Mouse (Mus musculus) midbrain, embryonic 13.5 days (tissue): ENCODE measurements around the gene Erc1. TPM values are rescaled to one million over a fixed set of nuclear protein-coding genes. Genes with fewer than 3 reads are reported as not detected.

ENCODE experiments used
- ATAC-seq: fragments of 200-750 bp; cut with Nextera tagmentation; 2 replicates; pipeline ENCODE4 v1.8.0; 2017; ENCODE audit warnings: mild to moderate bottlenecking, moderate TSS enrichment, moderate library complexity
- H3K27ac ChIP-seq: fragments of 300-500 bp; sonication (generic); 2 replicates; pipeline ENCODE4 v1.5.1; 2015; ENCODE audit warnings: inconsistent platforms, mild to moderate bottlenecking, moderate library complexity
- H3K27me3 ChIP-seq: fragments of 300-500 bp; sonication (generic); 2 replicates; pipeline ENCODE4 v1.6.1; 2015; ENCODE audit warnings: mild to moderate bottlenecking, inconsistent platforms
- H3K36me3 ChIP-seq: fragments of 300-500 bp; sonication (generic); 2 replicates; pipeline ENCODE4 v1.6.1; 2015; ENCODE audit warnings: mild to moderate bottlenecking, inconsistent platforms
- H3K4me1 ChIP-seq: fragments of 300-500 bp; sonication (generic); replicated peaks from 2 replicates; pipeline ENCODE4 v1.6.1; 2015; ENCODE audit warnings: inconsistent platforms
- H3K4me2 ChIP-seq: fragments of 300-500 bp; sonication (generic); replicated peaks from 2 replicates; pipeline ENCODE4 v1.6.1; 2015; ENCODE audit warnings: moderate library complexity, mild to moderate bottlenecking, inconsistent platforms
- H3K4me3 ChIP-seq: fragments of 300-500 bp; sonication (generic); replicated peaks from 2 replicates; pipeline ENCODE4 v1.5.1; 2015; ENCODE audit warnings: mild to moderate bottlenecking, inconsistent platforms
- H3K9ac ChIP-seq: fragments of 300-500 bp; sonication (generic); replicated peaks from 2 replicates; pipeline ENCODE4 v1.6.1; 2015; ENCODE audit warnings: mild to moderate bottlenecking, inconsistent platforms
- H3K9me3 ChIP-seq: fragments of 300-500 bp; sonication (generic); 2 replicates; pipeline ENCODE4 v1.6.1; 2016; ENCODE audit warnings: mild to moderate bottlenecking, inconsistent platforms
- WGBS: fragments of 180-500 bp; shearing (Covaris S2); methylation state at CpG from one replicate; pipeline ENCODE4 v1.1.7; 2015; 5-methylcytosine and 5-hydroxymethylcytosine counted together
- polyA plus RNA-seq: library from polyadenylated mRNA; unstranded; fragments of >200 nt; fragmentation: Nextera tagmentation; extraction: Ambion mirVana; gene quantifications from 2 replicates; pipeline ENCODE4 v1.2.1, GENCODE M21; 2015

Erc1 gene
- 39.9 and 40.5 TPM in 2 replicates for polyA plus RNA-seq

DNA sequence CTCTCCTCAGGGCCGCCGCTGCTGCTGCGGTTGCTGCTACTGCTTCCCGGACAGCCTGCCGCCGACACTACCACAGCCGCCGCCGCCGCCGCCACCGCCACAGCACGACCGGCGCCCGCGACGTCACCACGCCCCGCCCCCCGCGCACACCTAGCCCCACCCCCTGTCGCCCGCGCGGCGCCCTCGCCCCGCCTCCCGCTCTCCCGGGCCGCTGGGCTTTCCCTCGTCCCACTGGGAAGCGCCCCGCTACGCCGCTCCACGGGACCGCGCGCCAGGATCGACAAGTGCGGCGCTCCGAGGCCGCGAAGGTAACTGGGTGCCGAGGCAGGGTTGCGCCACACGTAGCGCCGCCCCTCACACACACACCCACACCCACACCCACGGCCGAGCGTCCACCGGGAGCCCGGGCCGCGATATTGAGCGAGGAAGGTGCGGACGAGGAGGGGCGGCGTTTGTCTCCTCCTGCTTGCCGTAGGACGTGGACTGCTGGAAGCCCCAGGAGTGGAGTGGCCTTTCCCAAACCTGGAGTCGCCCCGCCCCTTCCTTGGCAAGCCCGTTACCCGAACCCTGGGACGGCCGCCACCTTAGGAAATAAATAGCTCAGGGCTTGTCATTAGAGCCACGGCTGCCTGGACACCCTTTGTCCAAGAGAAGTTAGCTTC, at the start of gene Erc1:
Erc1 (minus strand) TSS at position 134 of the 662 bp plus-strand sequence.
- peak; percentile 96 for ATAC-seq
- under 1% methylated on average over 61 of the region's 73 CpGs for WGBS

DNA sequence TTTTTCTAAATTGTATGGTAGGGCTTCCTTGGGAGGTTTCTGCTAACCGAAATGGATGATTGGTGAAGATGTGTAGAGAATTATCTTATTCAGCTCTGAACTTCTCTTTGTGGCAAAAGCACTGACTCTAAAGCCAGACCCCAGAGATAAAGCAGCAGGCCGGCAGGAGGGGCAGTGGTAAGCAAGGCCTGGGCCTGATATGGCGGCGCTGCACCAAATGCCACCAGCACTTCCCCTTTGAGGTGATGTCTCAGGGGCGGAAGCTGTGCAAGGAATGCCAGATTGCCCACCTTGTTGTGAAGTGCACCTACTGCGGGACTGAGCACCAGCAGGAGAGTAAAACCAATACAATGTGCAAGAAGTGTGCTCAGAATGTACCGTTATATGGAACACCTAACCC, 44.7 kb upstream of the Erc1 start:
- Histone ChIP-seq H3K36me3 (no peaks in the 10 kb centered on the region), H3K9ac (no peak overlapping the region), H3K27me3 (0 out of 2 replicates have a peak, but pooled peaks cover 3% of the 10 kb centered on the region), H3K4me3 (no peak overlapping the region), H3K4me2 (no peak overlapping the region), H3K9me3 (no peaks in the 10 kb centered on the region), H3K27ac (no peak overlapping the region), H3K4me1 (no peaks in the 10 kb centered on the region)
- no peak for ATAC-seq
- 89% methylated on average over 7 of the region's 7 CpGs for WGBS

More for the DNA sequence above, at the start of gene Erc1:
- Histone ChIP-seq H3K4me1 (peaks cover 25% of the 10 kb centered on the region), H3K9me3 (no peaks in the 10 kb centered on the region), H3K36me3 (no peaks in the 10 kb centered on the region), H3K4me3 (peak within 1 kb of the TSS; percentile 67), H3K27ac (peak within 1 kb of the TSS; percentile 97), H3K27me3 (no peaks in the 10 kb centered on the region), H3K9ac (peak within 1 kb of the TSS; percentile 82), H3K4me2 (peak within 1 kb of the TSS; percentile 72)

DNA sequence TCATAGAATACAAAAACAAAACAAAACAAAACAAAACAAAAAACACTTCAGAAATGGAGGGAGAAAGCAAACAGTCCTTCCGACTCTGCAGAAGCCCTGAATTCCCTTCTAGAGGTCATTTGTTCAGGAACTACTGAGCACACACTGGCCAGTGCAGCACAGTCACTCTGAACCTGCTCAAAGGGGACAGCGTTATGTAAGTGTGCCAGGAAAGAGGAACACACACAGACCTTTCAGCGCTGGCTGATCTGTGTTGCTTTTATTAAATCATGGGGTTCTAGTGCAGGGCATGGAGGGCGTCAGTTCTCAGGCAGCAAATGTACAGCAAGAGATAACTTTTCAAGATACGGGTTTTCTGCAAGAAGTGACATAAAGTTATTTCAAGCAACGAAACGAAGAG, 35.2 kb upstream of the Erc1 start:
- ATAC-seq, result no peak
- Histone ChIP-seq H3K4me3 (no peak overlapping the region), H3K4me2 (no peak overlapping the region), H3K9ac (no peak overlapping the region), H3K9me3 (no peaks in the 10 kb centered on the region), H3K27me3 (no peaks in the 10 kb centered on the region), H3K27ac (no peak overlapping the region), H3K36me3 (no peaks in the 10 kb centered on the region), H3K4me1 (no peaks in the 10 kb centered on the region)
- WGBS, result 85% methylated on average over 7 of the region's 7 CpGs

DNA sequence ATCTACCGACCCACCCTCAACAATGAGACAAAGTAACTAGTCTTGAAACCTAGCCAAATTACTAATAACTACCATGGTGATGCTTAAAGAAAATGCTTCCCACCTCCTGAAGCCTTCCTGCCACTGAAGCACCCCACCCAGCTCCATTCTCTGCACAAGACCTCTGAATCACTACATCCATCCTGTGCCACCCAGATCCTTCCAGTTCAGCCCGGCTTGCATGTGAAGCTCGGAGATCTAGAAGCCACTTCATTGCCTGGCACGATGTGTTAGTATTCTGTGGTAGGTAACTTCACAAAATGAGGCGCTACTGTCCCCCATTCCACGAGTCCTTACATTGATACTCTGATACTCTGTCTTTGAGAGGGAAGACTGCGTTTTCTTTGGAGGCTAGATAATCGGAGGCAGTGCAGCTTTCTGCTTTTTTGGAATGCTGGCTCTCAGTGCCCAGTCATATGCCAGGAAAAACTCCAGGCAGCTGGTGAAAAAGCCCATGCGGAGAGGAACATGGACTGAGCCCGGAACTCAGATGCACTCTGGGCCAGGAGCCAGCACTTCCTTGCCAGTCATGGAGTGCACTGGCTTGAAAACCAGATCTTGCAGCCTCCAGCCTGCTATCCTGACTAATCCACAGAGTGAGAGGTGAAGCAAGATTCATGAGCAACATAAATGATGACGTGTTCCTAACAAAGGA, 16.5 kb upstream of the Erc1 start:
- no peak overlapping the region for H3K4me3 ChIP-seq
- no peaks in the 10 kb centered on the region for H3K9me3 ChIP-seq
- no peaks in the 10 kb centered on the region for H3K27me3 ChIP-seq
- no peaks in the 10 kb centered on the region for H3K36me3 ChIP-seq
- ATAC-seq, result no peak
- no peak overlapping the region for H3K27ac ChIP-seq
- 0 out of 2 replicates have a peak, but pooled peaks cover 2% of the 10 kb centered on the region for H3K4me1 ChIP-seq
- no peak overlapping the region for H3K9ac ChIP-seq
- no peak overlapping the region for H3K4me2 ChIP-seq
- WGBS, result 92% methylated on average over 11 of the region's 11 CpGs

DNA sequence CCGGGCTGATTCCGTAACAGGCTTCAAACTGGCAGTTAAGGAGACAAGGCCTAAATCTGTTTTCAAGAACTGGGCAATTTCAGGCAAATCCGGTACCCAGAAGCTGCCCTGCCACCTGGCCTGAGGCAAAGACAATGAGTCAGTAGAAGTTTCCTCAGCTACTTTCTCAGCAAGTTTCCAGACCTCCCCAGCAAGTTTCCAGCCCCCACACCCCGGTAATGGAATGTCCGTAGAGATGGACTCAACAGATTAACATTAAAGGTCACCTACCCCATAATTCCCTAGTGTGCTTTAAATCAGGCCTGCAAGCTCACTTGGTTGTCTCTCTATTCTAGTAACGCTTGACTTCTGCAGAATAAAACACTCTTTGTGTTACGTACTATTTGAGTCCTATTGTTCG, 13.6 kb upstream of the Erc1 start:
- WGBS, result 30% methylated on average over 8 of the region's 8 CpGs

DNA sequence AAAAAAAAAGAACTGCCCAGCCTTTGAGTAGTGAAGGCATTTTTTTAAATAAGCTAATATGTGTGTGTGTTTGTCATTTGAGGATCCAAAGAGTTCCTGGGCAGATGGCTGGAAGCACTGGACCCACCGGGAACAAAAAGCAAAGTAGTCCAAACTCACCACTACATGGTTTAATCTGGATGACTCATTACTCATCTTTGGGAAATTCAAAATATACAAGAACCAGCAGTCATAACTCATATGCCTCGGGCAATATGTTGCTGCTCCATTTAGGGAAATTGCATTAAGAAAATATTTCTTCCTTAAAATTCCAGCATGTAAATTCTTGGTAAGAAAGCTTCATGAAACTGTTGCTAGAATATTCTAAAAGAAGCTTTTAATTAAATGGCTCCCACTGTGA, 12.3 kb upstream of the Erc1 start:
- 95% methylated on average over 2 of the region's 2 CpGs for WGBS
- ATAC-seq, result no peak
- H3K27ac ChIP-seq, result no peak overlapping the region

More for the DNA sequence above, 13.6 kb upstream of the Erc1 start:
- Histone ChIP-seq H3K9me3 (no peaks in the 10 kb centered on the region), H3K36me3 (no peaks in the 10 kb centered on the region), H3K4me1 (0 out of 2 replicates have a peak, but pooled peaks cover 2% of the 10 kb centered on the region), H3K27ac (no peak overlapping the region), H3K4me2 (no peak overlapping the region), H3K4me3 (no peak overlapping the region), H3K9ac (no peak overlapping the region), H3K27me3 (no peaks in the 10 kb centered on the region)
- ATAC-seq, result no peak

DNA sequence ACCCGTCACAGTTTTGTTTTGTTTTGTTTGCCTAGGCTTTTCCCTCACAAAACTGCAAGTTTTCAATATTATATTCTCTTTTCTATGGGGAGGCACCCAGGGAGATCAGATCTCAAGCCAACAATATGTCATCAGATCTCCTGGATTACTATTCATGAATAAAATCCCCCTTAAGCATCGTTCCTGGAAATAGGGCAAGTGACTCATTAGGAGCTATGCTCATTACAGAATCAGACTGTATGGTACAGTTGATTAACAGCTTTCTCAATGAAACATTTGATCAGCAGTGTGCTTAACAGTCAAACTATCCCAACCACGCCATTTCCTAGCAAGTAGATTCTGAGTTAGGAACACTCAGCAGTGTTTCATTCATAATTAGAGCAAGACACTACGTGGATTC, 7.5 kb upstream of the Erc1 start:
- no peaks in the 10 kb centered on the region for H3K4me1 ChIP-seq
- no peak overlapping the region for H3K9ac ChIP-seq
- H3K4me2 ChIP-seq, result no peak overlapping the region
- no peaks in the 10 kb centered on the region for H3K27me3 ChIP-seq
- H3K36me3 ChIP-seq, result no peaks in the 10 kb centered on the region
- H3K27ac ChIP-seq, result no peak overlapping the region
- H3K9me3 ChIP-seq, result no peaks in the 10 kb centered on the region
- ATAC-seq, result no peak
- H3K4me3 ChIP-seq, result no peak overlapping the region
- 83% methylated on average over 4 of the region's 4 CpGs for WGBS

More for the DNA sequence above, 12.3 kb upstream of the Erc1 start:
- no peak overlapping the region for H3K4me3 ChIP-seq
- H3K9ac ChIP-seq, result no peak overlapping the region
- H3K9me3 ChIP-seq, result no peaks in the 10 kb centered on the region
- H3K27me3 ChIP-seq, result no peaks in the 10 kb centered on the region
- no peaks in the 10 kb centered on the region for H3K36me3 ChIP-seq
- no peak overlapping the region for H3K4me2 ChIP-seq
- H3K4me1 ChIP-seq, result 0 out of 2 replicates have a peak, but pooled peaks cover 2% of the 10 kb centered on the region

DNA sequence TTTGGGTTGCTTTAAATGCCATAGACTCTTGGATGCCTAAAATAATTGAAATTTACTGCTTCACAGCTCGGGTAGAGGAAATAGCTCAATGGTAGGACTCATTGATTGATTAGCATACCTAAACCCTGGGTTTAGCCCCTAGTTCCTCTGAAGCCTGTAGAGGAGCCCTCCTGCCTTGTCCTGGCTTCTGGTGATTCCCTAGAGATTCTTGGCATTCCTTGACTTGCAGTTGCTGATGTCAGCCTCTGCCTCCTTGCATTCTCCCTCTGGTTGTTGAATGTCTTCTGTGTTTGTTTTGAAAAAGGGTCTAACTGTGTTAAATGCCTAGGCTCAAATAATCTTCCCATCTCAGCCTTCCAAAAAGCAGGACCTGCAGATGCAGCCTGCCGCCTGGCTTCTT, 6.2 kb upstream of the Erc1 start:
- Histone ChIP-seq H3K9ac (no peak overlapping the region), H3K4me1 (peaks cover 9% of the 10 kb centered on the region), H3K27ac (no peak overlapping the region), H3K27me3 (no peaks in the 10 kb centered on the region), H3K9me3 (no peaks in the 10 kb centered on the region), H3K4me3 (no peak overlapping the region), H3K36me3 (no peaks in the 10 kb centered on the region), H3K4me2 (no peak overlapping the region)
- 58% methylated on average over 2 of the region's 2 CpGs for WGBS
- no peak for ATAC-seq

DNA sequence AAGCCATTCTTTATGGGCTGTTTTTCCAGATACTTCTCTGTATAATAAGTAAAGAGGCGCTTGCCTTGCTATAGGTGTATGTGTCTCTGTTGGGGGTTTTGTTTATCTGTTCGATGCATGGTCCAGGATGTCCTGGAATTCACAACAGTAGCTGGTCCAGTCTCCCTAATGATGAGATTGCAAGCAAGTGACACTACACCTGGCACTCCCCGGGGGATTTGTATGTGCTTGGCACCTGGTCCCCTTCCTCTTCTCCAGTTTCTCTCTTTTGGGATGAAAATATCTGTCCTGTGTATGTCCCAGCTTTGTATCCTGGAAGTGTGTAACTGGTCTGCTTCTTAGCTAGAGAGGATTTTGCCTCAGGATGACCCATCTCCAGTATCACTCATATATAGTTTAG, 1.9 kb upstream of the Erc1 start:
- no peak overlapping the region; the same call in 1 of the 2 replicates for H3K9ac ChIP-seq
- H3K27ac ChIP-seq, result no peak overlapping the region
- H3K27me3 ChIP-seq, result no peaks in the 10 kb centered on the region
- H3K4me3 ChIP-seq, result no peak overlapping the region
- H3K4me2 ChIP-seq, result no peak overlapping the region
- 96% methylated on average over 3 of the region's 3 CpGs for WGBS
- no peaks in the 10 kb centered on the region for H3K9me3 ChIP-seq
- H3K36me3 ChIP-seq, result no peaks in the 10 kb centered on the region
- peaks cover 25% of the 10 kb centered on the region for H3K4me1 ChIP-seq
- no peak for ATAC-seq

DNA sequence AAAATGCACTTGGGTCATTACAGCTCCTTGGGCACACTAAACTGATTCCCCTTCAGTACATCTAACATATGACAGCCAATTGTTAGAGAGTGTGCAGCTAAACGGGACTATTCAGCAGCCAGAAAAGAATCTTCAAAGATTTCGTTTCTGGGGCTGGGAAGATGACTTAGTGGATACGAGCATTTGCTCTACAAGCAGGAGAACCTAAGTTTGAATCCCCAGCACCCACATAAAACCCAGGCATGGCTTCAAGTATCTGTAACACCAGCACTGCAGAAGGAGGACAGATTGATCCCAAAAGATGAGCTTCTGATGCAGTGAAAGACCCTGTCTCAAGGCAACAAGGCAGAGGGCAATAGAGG, 1.4 kb upstream of the Erc1 start:
- H3K4me2 ChIP-seq, result peak overlapping the region; percentile 72
- H3K9me3 ChIP-seq, result no peaks in the 10 kb centered on the region
- peaks cover 25% of the 10 kb centered on the region for H3K4me1 ChIP-seq
- no peak for ATAC-seq
- H3K9ac ChIP-seq, result peak overlapping the region; percentile 82
- 45% methylated on average over 3 of the region's 3 CpGs for WGBS
- no peaks in the 10 kb centered on the region for H3K27me3 ChIP-seq
- no peaks in the 10 kb centered on the region for H3K36me3 ChIP-seq
- peak overlapping the region; percentile 67 for H3K4me3 ChIP-seq
- H3K27ac ChIP-seq, result 0 out of 2 replicates have a peak overlapping the region, but pooled peaks have one; percentile 97

DNA sequence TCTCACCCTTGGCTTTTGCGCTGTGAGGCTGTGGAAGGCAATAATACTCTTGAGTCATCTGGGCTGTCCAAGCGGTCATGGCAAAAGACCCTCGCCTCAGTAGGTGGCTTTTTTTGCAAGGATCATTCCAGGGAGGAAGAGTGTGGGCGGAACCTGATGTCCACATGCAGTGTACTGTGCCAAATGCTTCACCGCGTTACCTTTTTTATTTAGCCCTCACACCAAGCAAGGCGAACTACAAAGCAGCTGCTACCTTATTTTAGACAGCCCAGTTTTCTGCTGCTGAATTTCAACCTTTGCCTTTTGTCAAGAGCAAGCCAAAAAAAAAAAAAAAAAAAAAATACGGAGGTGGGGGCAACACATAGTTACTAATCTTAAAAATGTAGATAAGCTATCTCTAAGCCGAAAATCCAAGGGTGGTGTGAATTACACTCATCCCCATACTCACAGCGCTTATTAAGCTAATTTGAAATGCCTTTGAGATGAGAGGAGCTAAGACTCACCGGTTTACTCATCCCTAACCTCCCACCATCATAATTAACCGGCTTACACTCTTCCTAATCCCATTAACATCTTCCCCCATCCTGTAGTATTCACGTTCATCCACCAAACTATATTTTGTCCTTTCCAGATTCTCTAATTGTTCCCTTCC, 855 bp upstream of the Erc1 start:
- H3K9ac ChIP-seq, result peak overlapping the region; percentile 82
- 10% methylated on average over 13 of the region's 13 CpGs for WGBS
- H3K4me2 ChIP-seq, result peak overlapping the region; percentile 72
- peaks cover 25% of the 10 kb centered on the region for H3K4me1 ChIP-seq
- H3K36me3 ChIP-seq, result no peaks in the 10 kb centered on the region
- no peaks in the 10 kb centered on the region for H3K9me3 ChIP-seq
- no peak; the same call in 1 of the 2 replicates for ATAC-seq
- H3K27ac ChIP-seq, result peak overlapping the region; percentile 97
- peak overlapping the region; percentile 67 for H3K4me3 ChIP-seq
- H3K27me3 ChIP-seq, result no peaks in the 10 kb centered on the region

DNA sequence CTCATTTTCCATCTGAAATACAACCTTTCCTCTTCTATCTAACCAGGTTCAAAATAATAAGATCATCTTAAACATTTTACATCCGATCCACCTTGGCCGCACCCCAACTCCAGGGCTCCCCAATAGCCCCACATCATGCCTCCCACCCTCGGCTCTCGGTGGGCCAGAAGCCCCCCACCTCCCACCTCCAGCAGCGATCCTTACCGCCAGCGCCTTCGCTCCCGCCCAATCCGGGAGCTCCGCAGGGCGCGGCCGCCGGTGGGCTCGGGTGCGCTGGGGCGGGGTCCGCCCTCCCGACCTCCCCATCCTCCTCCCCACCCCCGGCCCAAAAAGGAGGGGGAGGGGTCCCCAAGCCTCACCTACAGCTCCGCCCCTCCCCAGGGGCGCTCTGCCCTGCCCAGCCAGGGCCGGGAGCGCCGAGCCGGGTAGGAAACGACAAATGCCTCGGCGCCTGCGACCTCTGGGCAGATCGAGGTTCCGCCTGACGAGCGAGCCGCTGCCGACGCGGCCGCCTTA, 391 bp downstream of the Erc1 start:
- Histone ChIP-seq H3K9me3 (no peaks in the 10 kb centered on the region), H3K4me3 (peak overlapping the region; percentile 67), H3K4me2 (peak overlapping the region; percentile 72), H3K36me3 (no peaks in the 10 kb centered on the region), H3K27ac (peak overlapping the region; percentile 97), H3K27me3 (no peaks in the 10 kb centered on the region), H3K9ac (peak overlapping the region; percentile 82), H3K4me1 (peaks cover 28% of the 10 kb centered on the region)
- peak; percentile 43 for ATAC-seq
- under 1% methylated on average over 38 of the region's 40 CpGs for WGBS
